26 mouse cellular contexts compared by ENCODE assay signal in the genomic region with DNA sequence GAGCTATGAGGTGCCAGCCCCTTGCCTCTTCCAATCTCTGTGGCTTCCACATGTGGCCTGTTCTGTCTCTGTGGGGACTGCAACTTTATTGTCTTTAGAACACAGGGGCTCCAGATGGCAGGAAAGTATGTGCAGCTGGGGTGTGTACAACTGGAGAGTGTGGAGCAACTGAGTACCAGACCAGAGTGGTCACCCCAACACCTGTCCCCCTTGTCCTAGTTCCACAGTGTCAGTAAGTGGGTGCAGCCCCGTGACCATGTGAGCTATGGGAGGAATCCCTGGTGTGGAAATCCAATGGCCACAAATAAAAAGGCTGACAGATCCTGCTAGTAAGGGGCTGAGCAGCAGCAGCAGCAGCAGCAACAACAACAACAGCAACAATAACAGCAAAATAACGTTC.
"Had no signal": no experiment of that assay in that cellular context is flagged by ENCODE, and none has a peak within 500 bp of the region (broad histone marks: within the 10 kb centered on the region; RNA-seq: fewer than 3 reads in every experiment).

No protein-coding gene starts in this region.

- H3K4me2 ChIP-seq: embryonic facial prominence, embryonic 12.5 days; embryonic facial prominence, embryonic 13.5 days; embryonic facial prominence, embryonic 15.5 days; forebrain, embryonic 12.5 days; forebrain, embryonic 13.5 days; forebrain, embryonic 15.5 days had no signal

- DNase-seq: cerebellum, adult 2 months; cerebellum, adult 8-10 months; cerebellum, adult 9-10 months; cerebellum, adult 9-11 months; cerebellum, postnatal 10 days; cerebellum, postnatal 14 days; cerebellum, postnatal 25 days; cerebellum, postnatal 36 days; embryo, embryonic 11 days; forebrain, postnatal 0 days; gastrocnemius, adult 2 months; gastrocnemius, postnatal 10 days; gastrocnemius, postnatal 14 days; gastrocnemius, postnatal 25 days; gastrocnemius, postnatal 36 days; heart, adult 18-20 months; heart, adult 2 months had no signal

- H3K4me3 ChIP-seq: embryonic facial prominence, embryonic 10.5 days; embryonic facial prominence, embryonic 12.5 days; embryonic facial prominence, embryonic 13.5 days; embryonic facial prominence, embryonic 15.5 days; erythroblast, embryonic 14.5 days; forebrain, embryonic 10.5 days; forebrain, embryonic 12.5 days; forebrain, embryonic 13.5 days; forebrain, embryonic 15.5 days; gastrocnemius, adult 2 months; heart, adult 2 months had no signal

- H3K36me3 ChIP-seq: embryonic facial prominence, embryonic 10.5 days; embryonic facial prominence, embryonic 12.5 days; embryonic facial prominence, embryonic 13.5 days; embryonic facial prominence, embryonic 15.5 days; forebrain, embryonic 10.5 days; forebrain, embryonic 12.5 days; forebrain, embryonic 15.5 days had no signal

- H3K27me3 ChIP-seq: embryonic facial prominence, embryonic 12.5 days; embryonic facial prominence, embryonic 13.5 days; embryonic facial prominence, embryonic 15.5 days; forebrain, embryonic 12.5 days; forebrain, embryonic 13.5 days; forebrain, embryonic 15.5 days had no signal
